Mouse (Mus musculus): ENCODE measurements around the gene Rpl22.

DNA sequence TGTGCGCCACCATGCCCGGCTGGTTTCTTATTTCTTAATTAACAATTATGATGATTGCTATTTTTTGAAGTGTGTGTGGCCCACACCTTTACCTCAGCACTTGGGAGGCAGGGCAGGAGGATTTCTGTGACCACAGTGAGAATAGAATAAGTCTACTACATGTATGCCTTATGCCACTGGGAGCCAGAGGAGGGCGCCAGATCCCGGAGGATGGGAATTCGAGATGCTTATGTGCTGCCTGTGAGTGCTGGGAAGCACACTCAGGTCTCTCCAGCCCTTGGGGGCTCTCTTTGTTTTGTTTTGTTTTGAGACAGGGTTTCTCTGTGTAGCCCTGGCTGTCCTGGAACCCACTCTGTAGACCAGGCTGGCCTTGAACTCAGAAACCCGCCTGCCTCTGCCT lies 3.1 kb downstream of the Rpl22 start:
- TF ChIP-seq CTCF (IDR thresholded peaks at IDR 0.05; ENCODE audit: extremely low read depth, insufficient read length, insufficient replicate concordance, low read depth, low read length): peak; percentile 43; the same call in 1 of the 2 replicates
- no peak for TF ChIP-seq POLR2A (IDR thresholded peaks at IDR 0.05; ENCODE audit: low read depth, low read length)

All from small intestine, adult 2 months (tissue).